Mouse (Mus musculus): ENCODE data around the gene Lmx1a.
A peak's percentile ranks its signal among the peaks of the same experiment; 100 is the strongest.

The Lmx1a gene

GRCm38 (mm10) chr1:167781787-167782484 lies 92.9 kb downstream of the Lmx1a start:
- DNase-seq (ENCODE audit: inconsistent ontology term), result peak; percentile 76

DNA sequence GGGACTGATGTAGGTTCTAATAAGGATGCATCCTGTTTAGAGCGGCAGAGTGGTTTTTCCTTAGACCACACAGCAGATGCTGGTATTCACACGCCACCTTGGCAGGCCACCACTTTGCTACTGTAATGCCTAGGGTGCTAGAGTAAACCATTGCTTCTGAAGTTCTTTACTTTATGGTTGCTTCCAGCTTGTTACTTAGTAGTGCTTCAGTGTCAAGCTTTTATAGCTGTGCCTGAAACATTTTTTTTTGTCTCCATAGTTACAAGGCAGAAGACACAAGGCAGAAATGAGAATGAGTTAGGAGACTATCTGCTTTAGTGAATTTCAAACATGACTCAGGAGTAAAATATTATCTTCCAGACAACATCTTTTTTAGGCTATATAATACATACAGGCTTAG lies 95.0 kb downstream of the Lmx1a start:
- no peak for DNase-seq (ENCODE audit: inconsistent ontology term)

GRCm38 (mm10) chr1:167788684-167789413 lies 99.8 kb downstream of the Lmx1a start:
- DNase-seq (ENCODE audit: inconsistent ontology term), result no peak

DNA sequence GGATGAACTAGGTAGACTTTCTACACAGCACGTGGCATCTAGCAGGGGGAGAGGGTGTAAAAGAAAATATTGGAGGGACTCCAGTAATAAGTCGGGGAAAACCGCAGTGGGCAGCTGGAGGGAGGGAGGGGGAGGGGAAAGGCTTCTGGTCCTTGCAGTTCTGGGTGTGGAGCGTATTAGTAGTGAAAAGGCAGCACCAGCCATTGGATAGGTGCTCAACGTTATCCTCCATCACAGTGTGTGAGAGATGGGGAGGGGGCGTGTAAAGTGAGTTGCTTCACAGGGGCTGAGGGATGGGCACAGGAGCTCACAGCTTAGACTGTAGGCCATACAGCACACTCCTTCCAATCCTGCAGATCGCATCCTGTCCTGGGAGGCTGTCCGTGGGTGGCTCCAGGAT lies 100.4 kb downstream of the Lmx1a start:
- no peak for DNase-seq (ENCODE audit: inconsistent ontology term)

DNA sequence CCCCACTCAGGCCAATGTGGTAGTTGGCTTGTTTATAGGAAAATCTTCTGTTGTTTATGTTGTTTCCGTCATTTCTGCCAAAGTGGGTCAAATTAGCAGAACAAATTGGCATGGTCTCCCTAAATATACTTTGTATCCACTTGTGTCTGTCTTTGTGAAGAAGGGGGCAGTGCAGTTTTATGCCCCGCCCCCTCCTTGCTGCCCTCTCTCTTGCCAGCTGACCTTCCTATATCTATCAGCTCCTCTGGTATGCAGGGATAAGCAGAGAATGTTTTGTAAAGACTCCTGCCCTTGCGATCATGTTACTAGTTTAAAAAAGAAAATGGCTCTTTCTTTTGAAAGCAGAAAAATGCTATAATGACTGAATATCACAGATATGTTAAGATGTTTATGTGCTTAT lies 101.7 kb downstream of the Lmx1a start:
- DNase-seq (ENCODE audit: inconsistent ontology term), result no peak

- DNase-seq (ENCODE audit: inconsistent ontology term), result no peak
Measured at GRCm38 (mm10) chr1:167791221-167791620, 102.2 kb downstream of the Lmx1a start.

- no peak for DNase-seq (ENCODE audit: inconsistent ontology term)
Measured at GRCm38 (mm10) chr1:167801923-167802322, 112.9 kb downstream of the Lmx1a start.

DNA sequence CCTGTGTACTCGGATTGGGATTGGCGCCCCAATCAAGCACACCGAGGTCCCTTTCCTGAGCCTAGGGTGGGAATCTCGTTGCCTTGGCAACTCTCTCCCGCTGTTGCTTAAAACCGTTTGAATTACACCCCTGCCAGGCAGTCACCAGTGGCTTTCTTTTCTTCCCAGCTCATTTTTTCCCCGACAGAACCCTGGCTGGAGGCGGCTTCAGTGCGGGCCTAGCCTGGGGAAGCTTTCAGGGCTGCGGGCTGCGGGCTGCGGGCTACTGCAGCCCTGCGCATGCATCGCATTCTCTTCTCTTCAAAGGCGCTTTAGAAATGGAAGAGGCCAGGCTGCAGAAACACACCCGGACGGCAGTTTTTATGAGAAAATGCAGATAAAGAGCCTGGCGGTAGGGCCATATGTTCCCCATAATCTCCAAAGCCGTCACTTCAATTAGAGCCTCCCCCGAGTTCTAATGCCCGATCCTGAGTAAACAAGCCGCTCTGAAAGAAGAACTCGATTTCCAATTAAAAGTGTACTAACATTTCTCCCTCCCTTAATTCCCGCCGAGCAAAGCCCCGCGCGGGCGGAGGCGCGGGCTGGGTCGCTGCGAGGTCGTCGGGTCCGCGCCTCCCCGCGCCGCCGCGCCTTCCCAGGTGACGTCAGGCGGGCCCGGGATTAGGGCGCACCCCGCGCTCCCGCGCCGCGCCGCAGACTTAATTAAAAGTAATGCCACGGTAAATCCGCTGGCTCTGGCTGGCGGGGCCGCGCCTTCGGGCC lies 113.7 kb downstream of the Lmx1a start:
- peak; percentile 41 for DNase-seq (ENCODE audit: inconsistent ontology term)

- no peak for DNase-seq (ENCODE audit: inconsistent ontology term)
Measured at GRCm38 (mm10) chr1:167803351-167803981, 114.4 kb downstream of the Lmx1a start.

GRCm38 (mm10) chr1:167804836-167805235 lies 115.8 kb downstream of the Lmx1a start:
- DNase-seq (ENCODE audit: inconsistent ontology term), result no peak

DNA sequence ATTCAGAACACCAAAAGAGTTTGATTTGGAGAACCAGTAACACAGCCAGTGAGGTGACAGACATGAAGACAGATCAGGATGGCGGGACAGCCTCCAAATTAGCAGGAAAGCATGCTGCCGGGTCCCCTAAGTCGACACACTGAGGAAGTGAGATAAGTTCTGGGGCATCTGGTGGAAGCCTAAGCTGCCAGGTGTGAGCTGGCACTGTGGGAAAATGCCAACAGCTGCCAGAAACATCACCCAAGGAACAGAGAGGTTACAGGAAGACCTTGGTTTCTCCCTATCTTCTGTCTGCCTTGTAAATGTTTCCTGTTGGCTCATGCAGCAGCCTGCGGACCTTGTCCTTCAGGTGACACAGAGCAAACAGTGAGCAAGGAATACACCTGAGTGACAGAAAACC lies 122.1 kb downstream of the Lmx1a start:
- no peak for DNase-seq (ENCODE audit: inconsistent ontology term)

GRCm38 (mm10) chr1:167815166-167815565 lies 126.1 kb downstream of the Lmx1a start:
- no peak for DNase-seq (ENCODE audit: inconsistent ontology term)

GRCm38 (mm10) chr1:167817028-167817427 lies 128.0 kb downstream of the Lmx1a start:
- DNase-seq (ENCODE audit: inconsistent ontology term), result peak; percentile 54

- no peak for DNase-seq (ENCODE audit: inconsistent ontology term)
Measured at GRCm38 (mm10) chr1:167817616-167818015, 128.6 kb downstream of the Lmx1a start.

GRCm38 (mm10) chr1:167820031-167820430 lies 131.0 kb downstream of the Lmx1a start:
- DNase-seq (ENCODE audit: inconsistent ontology term), result no peak

DNA sequence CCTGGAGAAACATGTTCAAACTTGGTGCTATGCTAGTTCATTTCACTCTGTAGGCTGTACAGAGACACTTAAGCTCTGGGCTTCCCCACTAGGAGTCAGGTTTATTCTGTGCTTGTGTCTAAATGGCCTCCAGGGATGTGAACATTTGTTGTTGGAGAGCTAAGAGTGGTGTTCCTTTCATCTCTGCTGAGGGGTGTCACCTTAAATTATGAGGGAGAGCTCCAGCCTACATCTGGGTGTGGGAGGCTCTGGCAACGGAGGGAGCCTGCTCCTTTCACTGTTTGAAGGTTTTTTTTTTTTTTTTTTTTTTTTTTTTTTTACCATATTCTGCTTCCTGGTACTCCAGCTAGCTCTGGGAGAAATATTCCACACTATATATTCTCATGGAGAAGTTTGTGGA lies 132.1 kb downstream of the Lmx1a start:
- no peak for DNase-seq (ENCODE audit: inconsistent ontology term)

DNA sequence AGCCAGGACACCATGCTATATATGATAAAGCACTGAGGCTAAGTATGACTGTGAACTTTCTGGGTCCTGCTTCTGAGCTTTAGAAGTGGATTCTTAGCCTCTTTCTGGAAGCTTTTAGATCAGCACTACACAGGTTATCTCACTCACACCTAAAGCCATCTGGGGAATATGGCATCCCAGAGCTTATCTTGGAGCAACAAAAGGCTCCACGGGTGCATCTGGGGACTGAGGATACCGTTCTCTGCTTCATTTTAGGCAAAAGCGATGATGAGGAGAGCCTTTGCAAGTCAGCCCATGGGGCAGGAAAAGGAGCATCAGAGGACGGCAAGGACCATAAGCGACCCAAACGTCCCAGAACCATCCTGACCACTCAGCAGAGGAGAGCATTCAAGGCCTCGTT lies 141.3 kb downstream of the Lmx1a start:
- DNase-seq (ENCODE audit: inconsistent ontology term), result no peak

DNA sequence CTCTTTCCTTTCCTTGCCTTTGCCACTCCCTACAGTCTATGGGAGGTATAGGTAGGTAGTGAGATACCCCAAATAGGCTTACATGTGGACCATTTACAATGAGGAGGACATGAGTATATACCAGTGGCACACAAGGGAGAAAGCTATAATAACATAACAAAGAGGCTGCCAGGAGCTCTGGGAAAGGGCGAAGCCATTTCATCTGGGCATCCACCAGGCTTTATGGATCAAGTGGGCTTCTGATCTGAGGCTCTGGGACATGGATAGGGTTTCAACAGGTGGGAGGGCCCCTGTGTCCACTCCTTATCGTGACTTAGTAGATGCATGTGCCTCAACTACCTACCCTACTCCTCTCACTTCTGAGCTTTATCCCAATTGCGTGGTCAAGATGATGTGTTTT lies 142.6 kb downstream of the Lmx1a start:
- no peak for DNase-seq (ENCODE audit: inconsistent ontology term)

GRCm38 (mm10) chr1:167854801-167855200 lies 165.8 kb downstream of the Lmx1a start:
- DNase-seq (ENCODE audit: inconsistent ontology term), result no peak

DNA sequence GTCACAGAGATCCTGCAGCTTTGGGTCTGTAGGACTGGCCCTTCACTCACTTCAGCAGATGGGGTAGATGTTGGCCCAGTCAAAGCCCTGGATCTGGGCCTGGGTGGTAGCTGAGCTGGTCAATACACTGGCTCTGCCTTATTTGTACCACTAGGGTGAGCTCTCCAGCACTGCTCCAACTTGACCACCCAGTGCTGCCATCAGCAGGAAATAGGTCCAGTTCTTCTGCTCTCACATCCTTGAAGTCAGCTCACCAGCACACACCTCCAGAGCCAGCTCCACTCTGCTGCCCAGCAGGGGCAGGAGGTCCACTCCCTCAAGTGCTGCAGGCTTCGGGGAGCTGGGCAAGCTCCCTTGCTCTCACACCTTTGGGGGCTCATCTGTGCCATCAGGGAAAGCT lies 183.0 kb downstream of the Lmx1a start:
- DNase-seq (ENCODE audit: inconsistent ontology term), result no peak

DNA sequence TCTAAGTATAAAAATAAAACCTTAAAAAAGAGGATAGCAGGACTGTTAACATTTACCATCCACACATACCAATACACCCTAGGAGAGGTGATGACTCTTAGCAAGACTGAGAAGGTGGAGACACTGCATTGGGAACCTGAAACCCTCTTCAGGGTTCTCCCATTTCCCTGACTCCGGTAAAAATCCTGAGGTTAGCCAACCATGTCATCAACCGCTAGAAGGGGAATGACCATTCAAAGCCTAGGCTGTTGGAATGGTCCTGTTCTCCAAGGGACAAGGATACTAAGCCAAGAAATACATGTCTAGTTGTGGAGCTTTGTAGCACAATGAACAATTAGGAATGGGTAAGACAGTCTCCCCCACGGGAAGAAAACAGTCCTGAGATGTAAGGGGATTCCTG lies 185.1 kb downstream of the Lmx1a start:
- DNase-seq (ENCODE audit: inconsistent ontology term), result no peak

DNA sequence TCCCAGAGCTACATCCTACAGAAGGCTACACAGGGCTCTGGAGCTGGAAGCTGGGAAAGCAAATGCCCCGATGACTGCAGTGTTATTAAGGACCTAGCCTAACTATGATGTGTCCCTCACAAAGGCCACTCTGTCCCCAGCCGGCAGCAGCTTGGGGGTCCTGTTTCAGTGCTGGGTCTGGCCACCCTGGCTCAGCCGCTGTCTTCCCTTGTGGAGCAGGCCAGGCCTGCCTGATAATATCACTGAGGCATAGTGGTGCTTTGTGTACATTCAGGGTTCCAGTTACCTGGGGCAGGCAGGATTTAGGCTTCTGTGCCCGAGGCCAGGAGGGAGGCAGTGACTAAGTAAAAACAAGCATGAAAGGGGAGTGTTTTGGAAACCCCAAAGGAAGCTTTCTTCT lies 188.9 kb downstream of the Lmx1a start:
- DNase-seq (ENCODE audit: inconsistent ontology term), result no peak

Measured in Muller cell, postnatal 12 days (primary cell).